20 mouse cellular contexts compared by ENCODE assay signal in genomic region chr13:32385421-32386092, GRCm38 (mm10). TPM values are rescaled to one million over a fixed set of nuclear protein-coding genes. Genes with fewer than 3 reads are reported as not detected.
DNase-seq lines count a peak whose midpoint lies in the region; ATAC-seq and TF ChIP-seq lines count a peak whose summit lies in the region.
"Had no signal": no experiment of that assay in that cellular context is flagged by ENCODE, and none has a peak within 500 bp of the region (broad histone marks: within the 10 kb centered on the region; RNA-seq: fewer than 3 reads in every experiment).

No protein-coding gene starts in this region.

- no peak overlapping the region for H3K27ac ChIP-seq in lung, embryonic 14.5 days (ENCODE audit: low read depth)
- no peak overlapping the region for H3K27ac ChIP-seq in limb, embryonic 11.5 days (replicated peaks; ENCODE audit: low read depth, low read length)
- H3K27ac ChIP-seq in limb, embryonic 15.5 days, result peak overlapping the region; percentile 80
- H3K27ac ChIP-seq in liver, embryonic 12.5 days, result no peak overlapping the region
- H3K27ac ChIP-seq: embryonic facial prominence, embryonic 10.5 days; forebrain, embryonic 13.5 days; gastrocnemius, adult 2 months; hindbrain, embryonic 12.5 days had no signal

- TF ChIP-seq CTCF in lung, embryonic 14.5 days (IDR thresholded peaks at IDR 0.05; ENCODE audit: low read depth), result no peak

- H3K4me2 ChIP-seq in lung, embryonic 14.5 days, result no peak overlapping the region
- H3K4me2 ChIP-seq in limb, embryonic 11.5 days (ENCODE audit: low read depth, severe bottlenecking), result no peak overlapping the region
- H3K4me2 ChIP-seq in limb, embryonic 15.5 days, result no peak overlapping the region
- H3K4me2 ChIP-seq in liver, embryonic 12.5 days, result no peak overlapping the region
- H3K4me2 ChIP-seq: forebrain, embryonic 13.5 days; hindbrain, embryonic 12.5 days had no signal

- H3K36me3 ChIP-seq in lung, embryonic 14.5 days (ENCODE audit: insufficient read depth), result no peaks in the 10 kb centered on the region
- no peaks in the 10 kb centered on the region for H3K36me3 ChIP-seq in limb, embryonic 11.5 days (ENCODE audit: control insufficient read depth, insufficient read depth, low read length)
- no peaks in the 10 kb centered on the region for H3K36me3 ChIP-seq in limb, embryonic 15.5 days
- H3K36me3 ChIP-seq in liver, embryonic 12.5 days, result no peaks in the 10 kb centered on the region
- H3K36me3 ChIP-seq: embryonic facial prominence, embryonic 10.5 days; hindbrain, embryonic 12.5 days had no signal

- no peaks in the 10 kb centered on the region for H3K27me3 ChIP-seq in lung, embryonic 14.5 days (ENCODE audit: insufficient read depth, low read length)
- H3K27me3 ChIP-seq in limb, embryonic 11.5 days (ENCODE audit: control insufficient read depth, insufficient read depth, low read length), result no peaks in the 10 kb centered on the region
- no peaks in the 10 kb centered on the region for H3K27me3 ChIP-seq in limb, embryonic 15.5 days
- H3K27me3 ChIP-seq in liver, embryonic 12.5 days (replicated peaks), result 0 out of 2 replicates have a peak, but pooled peaks cover 2% of the 10 kb centered on the region
- H3K27me3 ChIP-seq: CH12.LX; forebrain, embryonic 13.5 days; hindbrain, embryonic 12.5 days had no signal

- H3K9ac ChIP-seq in lung, embryonic 14.5 days, result no peak overlapping the region
- no peak overlapping the region for H3K9ac ChIP-seq in limb, embryonic 11.5 days (ENCODE audit: low read length)
- no peak overlapping the region for H3K9ac ChIP-seq in limb, embryonic 15.5 days
- H3K9ac ChIP-seq in liver, embryonic 12.5 days, result no peak overlapping the region
- H3K9ac ChIP-seq: forebrain, embryonic 13.5 days; forebrain, postnatal 0 days; hindbrain, embryonic 12.5 days had no signal

- DNase-seq in lung, embryonic 14.5 days, result peak; percentile 68
- no peak for DNase-seq in lung, postnatal 14 days
- peak; percentile 18 for DNase-seq in adipocyte (ENCODE audit: low spot score)
- DNase-seq in limb, embryonic 11.5 days (ENCODE audit: low spot score), result peak; percentile 41
- no peak for DNase-seq in left cerebral cortex, postnatal 25 days (ENCODE audit: low spot score in 2 of 2)
- DNase-seq: adrenal gland, adult 8-10 months; adrenal gland, postnatal 36 days; cerebellum, adult 2 months; forebrain, postnatal 0 days; gastrocnemius, adult 2 months; gastrocnemius, postnatal 36 days; heart, adult 11 months; heart, postnatal 10 days; heart, postnatal 4 days had no signal

- peak; percentile 35; the same call in 1 of the 2 replicates for ATAC-seq in lung, embryonic 14.5 days (ENCODE audit: insufficient read depth)
- ATAC-seq in limb, embryonic 11.5 days (ENCODE audit: insufficient number of reproducible peaks, low FRiP score, low TSS enrichment, low read depth), result peak; percentile 72
- ATAC-seq in limb, embryonic 15.5 days (ENCODE audit: insufficient number of reproducible peaks, low FRiP score, low TSS enrichment, low read depth), result peak; percentile 48; the same call in 1 of the 2 replicates
- no peak for ATAC-seq in liver, embryonic 12.5 days
- ATAC-seq: forebrain, embryonic 13.5 days; forebrain, postnatal 0 days had no signal

- intact Hi-C loops in left cerebral cortex, postnatal 25 days (cut with DNase I), result no loop called here

- 34% methylated on average over 4 of the region's 4 CpGs for WGBS in lung, embryonic 14.5 days
- 51% methylated on average over 4 of the region's 4 CpGs for WGBS in limb, embryonic 11.5 days
- 20% methylated on average over 4 of the region's 4 CpGs for WGBS in limb, embryonic 15.5 days
- WGBS in liver, embryonic 12.5 days (ENCODE audit: insufficient replicate concordance), result 51% methylated on average over 4 of the region's 4 CpGs

- no peak overlapping the region for H3K4me3 ChIP-seq in lung, embryonic 14.5 days (ENCODE audit: low read depth, low read length)
- no peak overlapping the region for H3K4me3 ChIP-seq in limb, embryonic 11.5 days (ENCODE audit: low read depth, low read length)
- no peak overlapping the region for H3K4me3 ChIP-seq in limb, embryonic 15.5 days
- no peak overlapping the region for H3K4me3 ChIP-seq in liver, embryonic 12.5 days
- H3K4me3 ChIP-seq: embryonic facial prominence, embryonic 10.5 days; forebrain, embryonic 13.5 days; gastrocnemius, adult 2 months; hindbrain, embryonic 12.5 days had no signal

- H3K4me1 ChIP-seq in lung, embryonic 14.5 days (ENCODE audit: insufficient read depth), result no peaks in the 10 kb centered on the region
- H3K4me1 ChIP-seq in limb, embryonic 11.5 days (ENCODE audit: control insufficient read depth, insufficient read depth, low read length), result no peaks in the 10 kb centered on the region
- peaks cover 2% of the 10 kb centered on the region; the same call in 1 of the 2 replicates for H3K4me1 ChIP-seq in limb, embryonic 15.5 days
- no peaks in the 10 kb centered on the region for H3K4me1 ChIP-seq in liver, embryonic 12.5 days
- H3K4me1 ChIP-seq: embryonic facial prominence, embryonic 10.5 days; forebrain, embryonic 13.5 days; hindbrain, embryonic 12.5 days had no signal

- no peaks in the 10 kb centered on the region for H3K9me3 ChIP-seq in lung, embryonic 14.5 days (ENCODE audit: low read depth, low read length)
- H3K9me3 ChIP-seq in limb, embryonic 11.5 days (ENCODE audit: control insufficient read depth, low read length), result no peaks in the 10 kb centered on the region
- H3K9me3 ChIP-seq in limb, embryonic 15.5 days, result no peaks in the 10 kb centered on the region
- H3K9me3 ChIP-seq in liver, embryonic 12.5 days (replicated peaks), result no peaks in the 10 kb centered on the region
- H3K9me3 ChIP-seq: embryonic facial prominence, embryonic 10.5 days; forebrain, embryonic 13.5 days; hindbrain, embryonic 12.5 days had no signal

RNA-seq across cellular contexts. Expression of gene Gmds, which starts 47.0 kb away (rescaled TPM):
- polyA plus RNA-seq in lung, embryonic 14.5 days (2014; fragmentation: Nextera tagmentation; extraction: Ambion mirVana), result 27.4 and 29.2 TPM in 2 replicates
- polyA plus RNA-seq in limb, embryonic 11.5 days (2014; fragmentation: Nextera tagmentation; extraction: Ambion mirVana), result 30.6 and 31.4 TPM in 2 replicates
- polyA plus RNA-seq in limb, embryonic 15.5 days (2015; fragmentation: Nextera tagmentation; extraction: Ambion mirVana), result 40.1 and 46.8 TPM in 2 replicates
- 10 to 100 TPM; 11.3 to 12.8 TPM for total RNA-seq in left cerebral cortex, postnatal 25 days (2021)
- 12.2 and 14.6 TPM in 2 replicates for polyA plus RNA-seq in liver, embryonic 12.5 days (2016; fragmentation: Nextera tagmentation; extraction: Ambion mirVana)

Comparison
In these comparisons a context has a peak if more than half of its experiments do, and no peak if none do; other contexts are left out.
1. DNase-seq: peak in lung, embryonic 14.5 days (single experiment), adipocyte (single experiment) and limb, embryonic 11.5 days (single experiment); none in lung, postnatal 14 days (single experiment) and left cerebral cortex, postnatal 25 days (0 of 2).